Mouse (Mus musculus): ENCODE measurements around the gene Tle3. TPM values are rescaled to one million over a fixed set of nuclear protein-coding genes. Genes with fewer than 3 reads are reported as not detected.

The Tle3 gene
- polyA plus RNA-seq, 1 experiment from 2014 or later, result 36.0 TPM

DNA sequence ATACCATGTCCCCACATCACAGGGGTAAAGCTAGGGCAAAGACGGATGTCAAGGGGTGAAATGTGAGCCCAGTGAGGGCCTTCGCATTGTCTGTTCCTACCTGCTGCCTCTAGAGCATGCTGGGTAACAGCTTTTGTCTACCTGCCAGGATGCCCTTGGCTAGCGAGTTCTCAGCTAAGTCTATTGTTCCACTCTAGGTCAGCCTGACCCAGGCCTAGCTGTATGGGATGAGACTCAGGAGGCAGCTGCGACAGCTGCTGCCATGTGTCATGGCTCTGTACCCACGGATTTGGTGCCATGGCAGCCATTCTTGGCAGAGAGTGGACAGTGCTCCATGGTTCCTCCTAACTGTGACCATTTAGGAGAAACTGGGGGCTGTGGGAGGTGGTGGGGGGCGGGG is 66.9 kb downstream of the Tle3 start:
- Histone ChIP-seq H3K4me3 (replicated peaks) (no peak overlapping the region), H3K36me3 (no peaks in the 10 kb centered on the region), H3K4me1 (peaks cover 33% of the 10 kb centered on the region), H3K9me3 (replicated peaks) (no peaks in the 10 kb centered on the region), H3K27me3 (no peaks in the 10 kb centered on the region), H3K27ac (replicated peaks) (no peak overlapping the region), H3K4me2 (replicated peaks) (no peak overlapping the region), H3K9ac (no peak overlapping the region)
- 74% methylated on average over 6 of the region's 6 CpGs for WGBS
- no peak for ATAC-seq (ENCODE audit: insufficient number of reproducible peaks, low FRiP score, low TSS enrichment, low read depth)

GRCm38 (mm10) chr9:61439979-61440378 is 67.8 kb downstream of the Tle3 start:
- Histone ChIP-seq H3K9ac (no peak overlapping the region), H3K4me2 (replicated peaks) (no peak overlapping the region), H3K4me3 (replicated peaks) (no peak overlapping the region), H3K4me1 (peaks cover 28% of the 10 kb centered on the region), H3K9me3 (replicated peaks) (no peaks in the 10 kb centered on the region), H3K27ac (replicated peaks) (no peak overlapping the region), H3K36me3 (no peaks in the 10 kb centered on the region), H3K27me3 (no peaks in the 10 kb centered on the region)
- ATAC-seq (ENCODE audit: insufficient number of reproducible peaks, low FRiP score, low TSS enrichment, low read depth), result no peak
- WGBS, result 41% methylated on average over 2 of the region's 2 CpGs

DNA sequence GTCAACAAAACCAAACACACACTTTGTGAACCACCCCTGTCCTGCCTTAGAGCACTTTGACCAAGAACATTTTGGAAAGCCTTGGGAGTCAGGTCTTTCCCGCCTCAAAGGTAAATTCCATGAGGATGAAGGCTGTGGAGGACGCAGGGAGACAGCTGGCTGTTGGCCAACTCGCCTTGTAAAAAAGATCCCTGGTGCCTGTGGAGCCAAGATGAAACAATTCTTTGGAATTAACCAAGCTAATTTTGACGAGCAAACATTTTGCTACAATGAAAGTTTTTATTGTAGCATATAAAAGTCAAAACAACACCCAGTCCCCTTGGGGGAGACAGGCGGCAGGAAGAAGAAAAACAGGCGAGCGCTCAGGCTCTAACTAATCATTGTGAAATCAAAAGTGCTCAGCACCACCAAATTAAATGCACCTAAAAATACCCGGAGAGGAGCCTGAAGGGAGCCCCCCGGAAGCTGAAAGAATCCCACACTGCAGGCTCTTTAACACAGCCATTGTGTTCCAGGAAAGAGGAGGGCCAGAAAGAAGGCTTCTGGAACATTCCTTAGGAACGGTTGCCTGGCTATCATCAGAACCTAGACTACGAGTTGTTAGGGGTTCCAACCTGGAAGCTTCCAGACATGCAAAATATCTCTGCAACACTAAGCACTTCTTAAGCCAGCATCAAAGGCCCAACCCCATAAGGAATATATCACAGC is 69.2 kb downstream of the Tle3 start:
- Histone ChIP-seq H3K27me3 (no peaks in the 10 kb centered on the region), H3K4me3 (replicated peaks) (no peak overlapping the region), H3K27ac (replicated peaks) (no peak overlapping the region), H3K4me2 (replicated peaks) (no peak overlapping the region), H3K4me1 (peaks cover 30% of the 10 kb centered on the region), H3K9ac (no peak overlapping the region), H3K9me3 (replicated peaks) (no peaks in the 10 kb centered on the region), H3K36me3 (no peaks in the 10 kb centered on the region)
- WGBS, result 23% methylated on average over 11 of the region's 11 CpGs
- no peak for ATAC-seq (ENCODE audit: insufficient number of reproducible peaks, low FRiP score, low TSS enrichment, low read depth)

DNA sequence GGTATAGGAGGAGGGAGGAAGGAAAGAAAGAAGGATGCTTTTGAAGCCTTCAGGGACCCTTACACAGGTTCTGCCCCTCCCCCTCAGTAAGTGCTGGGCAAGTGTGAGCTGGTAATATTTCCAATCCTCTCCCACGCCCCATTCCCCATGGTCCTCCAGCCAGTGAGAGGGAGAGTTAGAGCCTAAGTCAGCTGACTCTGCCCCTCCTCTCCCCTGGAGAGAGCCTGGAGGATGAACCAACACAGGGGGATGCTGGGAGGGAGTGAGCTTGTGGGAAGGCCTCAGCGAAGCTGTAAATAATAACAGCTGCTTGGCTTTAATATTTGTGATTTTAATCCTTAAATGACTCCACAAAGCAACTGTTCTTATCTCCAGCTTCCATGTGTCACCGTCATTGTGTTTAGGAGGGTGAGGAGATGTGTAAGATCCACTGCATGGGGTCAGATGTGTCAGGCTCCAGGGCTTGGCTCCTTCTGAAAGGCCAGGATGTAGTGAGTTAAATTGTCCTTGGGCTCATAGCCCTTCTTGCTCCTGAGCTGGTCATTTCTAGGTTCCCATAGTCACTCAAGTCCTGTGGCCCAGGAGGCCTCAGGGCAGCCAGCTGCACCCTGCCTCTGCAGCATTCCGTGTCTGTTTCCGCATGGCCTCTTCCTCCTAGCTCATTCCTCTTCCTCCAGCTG is 70.9 kb downstream of the Tle3 start:
- Histone ChIP-seq H3K4me1 (peaks cover 31% of the 10 kb centered on the region), H3K27me3 (0 out of 2 replicates have a peak, but pooled peaks cover under 1% of the 10 kb centered on the region), H3K36me3 (no peaks in the 10 kb centered on the region), H3K4me3 (replicated peaks) (no peak overlapping the region), H3K9ac (no peak overlapping the region), H3K27ac (replicated peaks) (no peak overlapping the region), H3K4me2 (replicated peaks) (no peak overlapping the region), H3K9me3 (replicated peaks) (no peaks in the 10 kb centered on the region)
- WGBS, result 38% methylated on average over 5 of the region's 5 CpGs
- ATAC-seq (ENCODE audit: insufficient number of reproducible peaks, low FRiP score, low TSS enrichment, low read depth), result no peak

DNA sequence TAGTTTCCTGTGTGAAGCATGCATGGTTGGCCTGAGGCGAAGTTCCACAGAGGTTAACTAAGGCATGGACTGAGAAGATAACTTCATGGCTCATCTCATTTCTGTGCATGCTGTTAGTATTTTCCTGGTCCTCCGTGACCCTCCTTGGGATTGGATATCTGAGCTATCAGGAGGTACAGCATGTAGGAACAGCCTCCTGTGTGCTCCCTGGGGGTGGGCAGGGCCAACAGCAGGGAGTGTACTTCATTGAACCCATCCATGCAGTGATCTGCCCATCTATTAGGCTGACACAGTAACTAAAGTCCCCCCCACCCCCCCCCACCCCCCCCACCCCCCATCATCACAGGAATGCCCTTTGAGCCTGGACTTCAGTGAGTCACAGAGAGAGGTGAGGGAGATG is 73.0 kb downstream of the Tle3 start:
- Histone ChIP-seq H3K36me3 (no peaks in the 10 kb centered on the region), H3K9ac (no peak overlapping the region), H3K27me3 (0 out of 2 replicates have a peak, but pooled peaks cover 3% of the 10 kb centered on the region), H3K4me2 (replicated peaks) (no peak overlapping the region), H3K4me1 (peaks cover 31% of the 10 kb centered on the region), H3K9me3 (replicated peaks) (no peaks in the 10 kb centered on the region), H3K27ac (replicated peaks) (no peak overlapping the region), H3K4me3 (replicated peaks) (no peak overlapping the region)
- WGBS, result 85% methylated on average over 2 of the region's 2 CpGs
- no peak for ATAC-seq (ENCODE audit: insufficient number of reproducible peaks, low FRiP score, low TSS enrichment, low read depth)

GRCm38 (mm10) chr9:61445711-61446222 is 73.6 kb downstream of the Tle3 start:
- no peaks in the 10 kb centered on the region for H3K36me3 ChIP-seq
- no peak overlapping the region for H3K4me3 ChIP-seq (replicated peaks)
- H3K9ac ChIP-seq, result no peak overlapping the region
- no peak overlapping the region for H3K27ac ChIP-seq (replicated peaks)
- peaks cover 31% of the 10 kb centered on the region for H3K4me1 ChIP-seq
- WGBS, result 16% methylated on average over 5 of the region's 5 CpGs
- no peak overlapping the region for H3K4me2 ChIP-seq (replicated peaks)
- ATAC-seq (ENCODE audit: insufficient number of reproducible peaks, low FRiP score, low TSS enrichment, low read depth), result peak; percentile 59; the same call in 1 of the 2 replicates
- peaks cover 3% of the 10 kb centered on the region; the same call in 1 of the 2 replicates for H3K27me3 ChIP-seq
- no peaks in the 10 kb centered on the region for H3K9me3 ChIP-seq (replicated peaks)

- Histone ChIP-seq H3K9ac (no peak overlapping the region), H3K36me3 (no peaks in the 10 kb centered on the region), H3K4me1 (peaks cover 24% of the 10 kb centered on the region), H3K27me3 (peaks cover 3% of the 10 kb centered on the region; the same call in 1 of the 2 replicates), H3K4me2 (replicated peaks) (no peak overlapping the region), H3K27ac (replicated peaks) (no peak overlapping the region), H3K4me3 (replicated peaks) (no peak overlapping the region), H3K9me3 (replicated peaks) (no peaks in the 10 kb centered on the region)
- WGBS, result 83% methylated on average over 2 of the region's 2 CpGs
- ATAC-seq (ENCODE audit: insufficient number of reproducible peaks, low FRiP score, low TSS enrichment, low read depth), result no peak
These were observed 74.8 kb downstream of the Tle3 start for GRCm38 (mm10) chr9:61446965-61447364.

- H3K4me2 ChIP-seq (replicated peaks), result no peak overlapping the region
- no peak overlapping the region for H3K9ac ChIP-seq
- no peak for ATAC-seq (ENCODE audit: insufficient number of reproducible peaks, low FRiP score, low TSS enrichment, low read depth)
- no peaks in the 10 kb centered on the region for H3K9me3 ChIP-seq (replicated peaks)
- H3K36me3 ChIP-seq, result no peaks in the 10 kb centered on the region
- H3K27me3 ChIP-seq, result peaks cover 3% of the 10 kb centered on the region; the same call in 1 of the 2 replicates
- no peak overlapping the region for H3K27ac ChIP-seq (replicated peaks)
- 65% methylated on average over 5 of the region's 5 CpGs for WGBS
- no peak overlapping the region for H3K4me3 ChIP-seq (replicated peaks)
- H3K4me1 ChIP-seq, result peaks cover 10% of the 10 kb centered on the region
These were observed 77.3 kb downstream of the Tle3 start for GRCm38 (mm10) chr9:61449363-61449904.

DNA sequence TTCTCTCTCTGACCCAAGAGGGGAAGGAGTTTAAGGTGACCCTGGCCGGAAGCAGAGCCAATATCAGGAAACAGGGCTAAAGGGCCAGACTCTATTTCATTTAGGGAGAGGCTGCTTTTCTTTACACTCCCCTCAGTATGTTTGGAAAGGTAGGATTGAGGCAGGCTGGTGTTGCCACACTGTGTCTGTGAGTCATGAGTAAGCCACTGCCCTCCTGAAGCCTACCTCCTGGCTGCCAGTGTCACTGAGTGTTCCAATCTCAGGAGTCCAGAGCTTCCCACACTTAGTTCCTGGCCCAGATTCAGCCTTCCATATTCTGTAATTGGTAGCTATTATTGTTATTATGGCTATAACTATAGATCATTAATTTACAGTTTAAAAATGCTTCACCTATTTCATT is 79.9 kb downstream of the Tle3 start:
- H3K36me3 ChIP-seq, result no peaks in the 10 kb centered on the region
- no peak for ATAC-seq (ENCODE audit: insufficient number of reproducible peaks, low FRiP score, low TSS enrichment, low read depth)
- peaks cover 3% of the 10 kb centered on the region; the same call in 1 of the 2 replicates for H3K27me3 ChIP-seq
- no peak overlapping the region for H3K9ac ChIP-seq
- no peak overlapping the region for H3K4me3 ChIP-seq (replicated peaks)
- WGBS, result 70% methylated on average over 1 of the region's 1 CpGs
- H3K4me2 ChIP-seq (replicated peaks), result no peak overlapping the region
- H3K9me3 ChIP-seq (replicated peaks), result no peaks in the 10 kb centered on the region
- H3K4me1 ChIP-seq, result peaks cover 3% of the 10 kb centered on the region; the same call in 1 of the 2 replicates
- no peak overlapping the region for H3K27ac ChIP-seq (replicated peaks)

DNA sequence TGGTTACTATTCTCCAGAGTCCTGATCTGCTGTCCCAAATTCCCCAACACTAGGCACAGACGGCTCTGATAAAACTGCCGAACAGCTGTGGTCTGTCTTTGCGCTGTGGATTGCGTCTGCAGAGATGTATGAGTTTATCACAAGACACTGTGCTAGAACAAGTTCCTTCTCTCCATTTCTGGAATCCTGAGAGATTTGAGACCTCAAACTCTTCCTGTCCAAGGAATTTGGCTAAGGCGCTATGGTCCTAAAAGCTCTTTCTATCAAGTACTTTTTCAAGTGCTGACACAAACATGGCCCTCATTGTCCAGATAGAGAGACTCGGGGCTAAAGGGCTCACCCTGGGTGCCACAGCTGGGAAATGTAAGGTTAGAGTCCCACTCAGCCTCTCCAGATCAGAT is 83.7 kb downstream of the Tle3 start:
- no peak overlapping the region for H3K27ac ChIP-seq (replicated peaks)
- no peak for ATAC-seq (ENCODE audit: insufficient number of reproducible peaks, low FRiP score, low TSS enrichment, low read depth)
- 56% methylated on average over 6 of the region's 6 CpGs for WGBS

GRCm38 (mm10) chr9:61456441-61457161 is 84.4 kb downstream of the Tle3 start:
- peak; percentile 55; the same call in 1 of the 2 replicates for ATAC-seq (ENCODE audit: insufficient number of reproducible peaks, low FRiP score, low TSS enrichment, low read depth)
- Histone ChIP-seq H3K4me2 (replicated peaks) (no peak overlapping the region), H3K4me1 (0 out of 2 replicates have a peak, but pooled peaks cover 9% of the 10 kb centered on the region), H3K9me3 (replicated peaks) (no peaks in the 10 kb centered on the region), H3K27me3 (peaks cover 4% of the 10 kb centered on the region; the same call in 1 of the 2 replicates), H3K27ac (replicated peaks) (no peak overlapping the region), H3K36me3 (no peaks in the 10 kb centered on the region), H3K4me3 (replicated peaks) (no peak overlapping the region), H3K9ac (no peak overlapping the region)
- WGBS, result 69% methylated on average over 5 of the region's 5 CpGs

More for the DNA sequence above, 83.7 kb downstream of the Tle3 start:
- no peak overlapping the region for H3K9ac ChIP-seq
- H3K36me3 ChIP-seq, result no peaks in the 10 kb centered on the region
- H3K4me1 ChIP-seq, result 0 out of 2 replicates have a peak, but pooled peaks cover 9% of the 10 kb centered on the region
- H3K4me3 ChIP-seq (replicated peaks), result no peak overlapping the region
- H3K4me2 ChIP-seq (replicated peaks), result no peak overlapping the region
- H3K27me3 ChIP-seq, result peaks cover 4% of the 10 kb centered on the region; the same call in 1 of the 2 replicates
- no peaks in the 10 kb centered on the region for H3K9me3 ChIP-seq (replicated peaks)

All from embryonic facial prominence, embryonic 15.5 days (tissue).